Mouse (Mus musculus) kidney, adult 8-10 months (tissue): Measurements from ENCODE around the gene Dmrta2.

Experiments used
- DNase-seq, 2 experiments: peaks; one replicate each; pipeline ENCODE4 v3.0.0; 2022

Dmrta2 gene

GRCm38 (mm10) chr4:109977148-109978067 is at the start of gene Dmrta2:
Gene Dmrta2 (plus strand): TSS chr4:109978053.
- no peak for DNase-seq

- DNase-seq = peak in 1 of 2 experiments; percentile 3
Observed at GRCm38 (mm10) chr4:109929058-109929457, 48.8 kb upstream of the Dmrta2 start.

GRCm38 (mm10) chr4:109930445-109930844 is 47.4 kb upstream of the Dmrta2 start:
- no peak for DNase-seq

- no peak for DNase-seq
Observed at GRCm38 (mm10) chr4:109930935-109931334, 46.9 kb upstream of the Dmrta2 start.

GRCm38 (mm10) chr4:109936557-109936956 is 41.3 kb upstream of the Dmrta2 start:
- DNase-seq = no peak

GRCm38 (mm10) chr4:109939291-109939690 is 38.6 kb upstream of the Dmrta2 start:
- DNase-seq = no peak

GRCm38 (mm10) chr4:109945554-109945953 is 32.3 kb upstream of the Dmrta2 start:
- no peak for DNase-seq

GRCm38 (mm10) chr4:109949307-109949706 is 28.5 kb upstream of the Dmrta2 start:
- no peak for DNase-seq

GRCm38 (mm10) chr4:109953509-109953908 is 24.3 kb upstream of the Dmrta2 start:
- DNase-seq = no peak

GRCm38 (mm10) chr4:109960201-109960935 is 17.5 kb upstream of the Dmrta2 start:
- DNase-seq = no peak

- no peak for DNase-seq
Observed at GRCm38 (mm10) chr4:109963570-109964279, 14.1 kb upstream of the Dmrta2 start.

- DNase-seq = no peak
Observed at GRCm38 (mm10) chr4:109969561-109969960, 8.3 kb upstream of the Dmrta2 start.

- no peak for DNase-seq
Observed at GRCm38 (mm10) chr4:109973991-109974654, 3.7 kb upstream of the Dmrta2 start.

- DNase-seq = no peak
Observed at GRCm38 (mm10) chr4:109974655-109975380, 3.0 kb upstream of the Dmrta2 start.

- DNase-seq = no peak
Observed at GRCm38 (mm10) chr4:109975381-109976240, 2.2 kb upstream of the Dmrta2 start.

GRCm38 (mm10) chr4:109976273-109977147 is 1.3 kb upstream of the Dmrta2 start:
- DNase-seq = no peak

- no peak for DNase-seq
Observed at GRCm38 (mm10) chr4:109978068-109978857, 410 bp downstream of the Dmrta2 start.

GRCm38 (mm10) chr4:109978858-109979340 is 1.0 kb downstream of the Dmrta2 start:
- DNase-seq = no peak
